Comparison of ENCODE assay signal across 28 mouse cellular contexts in the genomic region with DNA sequence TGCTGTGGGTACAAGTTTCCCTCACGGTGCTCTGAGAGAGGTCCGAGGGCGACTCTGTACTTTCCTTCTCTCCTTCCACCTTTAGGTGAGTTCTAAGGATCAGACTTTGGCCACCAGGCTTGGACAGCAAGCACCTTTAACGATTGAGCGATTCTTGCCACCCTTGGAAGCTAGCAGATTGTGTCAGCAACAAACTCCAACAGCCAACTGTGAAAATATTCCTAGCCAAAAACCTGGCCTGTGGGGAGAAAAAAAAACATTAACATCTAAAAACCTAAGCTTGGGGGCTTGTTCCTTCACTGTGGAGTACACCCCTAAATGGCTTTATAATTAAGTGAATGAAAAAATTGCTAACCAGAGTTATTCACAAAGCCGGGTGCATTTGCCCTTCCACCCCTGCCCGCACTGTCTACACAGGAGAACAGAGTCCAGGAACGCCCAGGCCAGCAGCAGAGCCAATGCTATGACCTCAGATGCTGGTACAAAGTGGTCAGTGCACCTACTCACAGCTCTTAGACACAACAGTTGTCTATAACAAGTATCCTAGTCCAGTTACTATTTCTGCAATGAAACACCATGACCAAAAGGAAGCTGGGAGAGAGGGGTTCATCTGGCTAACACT.
DNase-seq lines count a peak whose midpoint lies in the region; ATAC-seq and TF ChIP-seq lines count a peak whose summit lies in the region.
"Had no signal": no experiment of that assay in that cellular context is flagged by ENCODE, and none has a peak within 500 bp of the region (broad histone marks: within the 10 kb centered on the region; RNA-seq: fewer than 3 reads in every experiment).

No protein-coding gene starts in this region.

- no peaks in the 10 kb centered on the region for H3K9me3 ChIP-seq in kidney, embryonic 15.5 days (replicated peaks)
- H3K9me3 ChIP-seq: forebrain, embryonic 13.5 days; G1E; heart, embryonic 13.5 days; limb, embryonic 12.5 days; liver, embryonic 13.5 days; midbrain, embryonic 15.5 days; neural tube, embryonic 15.5 days had no signal

- H3K9ac ChIP-seq in liver, adult 2 months (ENCODE audit: low read depth, low read length) = no peak overlapping the region
- no peak overlapping the region for H3K9ac ChIP-seq in kidney, embryonic 15.5 days
- H3K9ac ChIP-seq: forebrain, embryonic 13.5 days; heart, embryonic 13.5 days; hindbrain, embryonic 14.5 days; limb, embryonic 12.5 days; liver, embryonic 13.5 days; midbrain, embryonic 15.5 days; neural tube, embryonic 15.5 days had no signal

- H3K79me2 ChIP-seq in liver, adult 2 months (ENCODE audit: control insufficient read depth, insufficient read depth, low read length) = no peaks in the 10 kb centered on the region

- no peaks in the 10 kb centered on the region for H3K36me3 ChIP-seq in liver, adult 2 months (ENCODE audit: control insufficient read depth, insufficient read depth, low read length)
- H3K36me3 ChIP-seq in kidney, embryonic 15.5 days = no peaks in the 10 kb centered on the region
- H3K36me3 ChIP-seq: G1E; heart, embryonic 13.5 days; limb, embryonic 12.5 days; liver, embryonic 13.5 days; midbrain, embryonic 15.5 days; neural tube, embryonic 15.5 days had no signal

- no peaks in the 10 kb centered on the region for H3K27me3 ChIP-seq in liver, adult 2 months (ENCODE audit: control insufficient read depth, insufficient read depth, low read length)
- H3K27me3 ChIP-seq in kidney, embryonic 15.5 days = no peaks in the 10 kb centered on the region
- H3K27me3 ChIP-seq: forebrain, embryonic 13.5 days; heart, embryonic 13.5 days; limb, embryonic 12.5 days; liver, embryonic 13.5 days; midbrain, embryonic 15.5 days; neural tube, embryonic 15.5 days had no signal

- peak overlapping the region; percentile 90 for H3K27ac ChIP-seq in liver, adult 2 months (replicated peaks; ENCODE audit: insufficient read depth, low read depth, low read length)
- peak overlapping the region; percentile 73; the same call in 1 of the 2 replicates for H3K27ac ChIP-seq in kidney, embryonic 15.5 days
- H3K27ac ChIP-seq in gastrocnemius, adult 2 months = no peak overlapping the region
- H3K27ac ChIP-seq: forebrain, embryonic 13.5 days; heart, embryonic 13.5 days; hindbrain, embryonic 14.5 days; layer of hippocampus, adult 2 months; left cerebral cortex, adult 2 months; limb, embryonic 12.5 days; liver, embryonic 13.5 days; midbrain, embryonic 15.5 days; neural tube, embryonic 15.5 days had no signal

- no peak overlapping the region for H3K4me2 ChIP-seq in kidney, embryonic 15.5 days
- H3K4me2 ChIP-seq: forebrain, embryonic 13.5 days; heart, embryonic 13.5 days; hindbrain, embryonic 14.5 days; limb, embryonic 12.5 days; liver, embryonic 13.5 days; midbrain, embryonic 15.5 days; neural tube, embryonic 15.5 days had no signal

- no peak for TF ChIP-seq POLR2A in liver, adult 2 months (IDR thresholded peaks at IDR 0.05; ENCODE audit: extremely low read depth, insufficient read depth, low read length)

- H3K4me3 ChIP-seq in liver, adult 2 months (ENCODE audit: insufficient read depth, low read depth, low read length) = no peak overlapping the region
- no peak overlapping the region for H3K4me3 ChIP-seq in kidney, embryonic 15.5 days (replicated peaks)
- no peak overlapping the region for H3K4me3 ChIP-seq in gastrocnemius, adult 2 months
- H3K4me3 ChIP-seq: forebrain, embryonic 13.5 days; heart, embryonic 13.5 days; layer of hippocampus, adult 2 months; left cerebral cortex, adult 2 months; limb, embryonic 12.5 days; liver, embryonic 13.5 days; midbrain, embryonic 15.5 days; neural tube, embryonic 15.5 days had no signal

- no peak for TF ChIP-seq CTCF in liver, adult 2 months (IDR thresholded peaks at IDR 0.05; ENCODE audit: low read depth, low read length)
- TF ChIP-seq CTCF in gastrocnemius, adult 2 months (IDR thresholded peaks at IDR 0.05) = no peak

- H3K4me1 ChIP-seq in liver, adult 2 months (ENCODE audit: control insufficient read depth, insufficient read depth, low read length) = peaks cover 27% of the 10 kb centered on the region
- peaks cover 43% of the 10 kb centered on the region for H3K4me1 ChIP-seq in kidney, embryonic 15.5 days

- intact Hi-C loops in gastrocnemius, adult 2 months (cut with DNase I) = no loop called here
- intact Hi-C loops in gastrocnemius, postnatal 14 days (cut with DNase I; ENCODE audit: low total_unique reads) = no loop called here

- ATAC-seq in kidney, embryonic 15.5 days (replicated peaks; ENCODE audit: low FRiP score) = no peak
- ATAC-seq: forebrain, embryonic 13.5 days; intestine, postnatal 0 days; midbrain, embryonic 15.5 days had no signal

- peak; percentile 39 for DNase-seq in cerebellum, adult 9-10 months
- no peak for DNase-seq in cerebellum, postnatal 36 days
- DNase-seq in liver, adult 2 months (ENCODE audit: extremely low read depth, low read depth, low spot score) = peak; percentile 93
- no peak for DNase-seq in liver
- peak; percentile 81 to 93 for DNase-seq in kidney, postnatal 25 days
- no peak for DNase-seq in gastrocnemius, adult 2 months
- DNase-seq in gastrocnemius, postnatal 14 days = no peak
- DNase-seq: adrenal gland, adult 8-10 months; cerebellum, adult 11 months; gastrocnemius, postnatal 36 days; heart, postnatal 10 days; liver, embryonic 13.5 days; lung, adult 2 months; lung, postnatal 14 days; right cerebral cortex, postnatal 25 days; spleen, adult 18-20 months; thymus, postnatal 14 days had no signal

- 27% methylated on average over 8 of the region's 8 CpGs for WGBS in liver, adult 2 months
- 83% methylated on average over 8 of the region's 8 CpGs for WGBS in kidney, embryonic 15.5 days

Comparison
In these comparisons a context has a peak if more than half of its experiments do, and no peak if none do; other contexts are left out.
1. DNase-seq: peak in cerebellum, adult 9-10 months (single experiment), liver, adult 2 months (single experiment) and kidney, postnatal 25 days (2 of 2); none in cerebellum, postnatal 36 days (0 of 2), liver (single experiment), gastrocnemius, adult 2 months (single experiment) and gastrocnemius, postnatal 14 days (single experiment).